Mouse (Mus musculus): ENCODE results near the gene Zfp287. TPM values are rescaled to one million over a fixed set of nuclear protein-coding genes. Genes with fewer than 3 reads are reported as not detected.
A peak's percentile ranks its signal among the peaks of the same experiment; 100 is the strongest.
"Not testable (repeated sequence)": the region's sequence is repeated elsewhere in the genome, so short reads cannot be mapped to it uniquely, and the experiment has no call there.

Zfp287 gene
- polyA plus RNA-seq (2012; ENCODE audit: insufficient read depth, insufficient read length, missing spikeins): 3.2 and 4.5 TPM in 2 replicates

DNA sequence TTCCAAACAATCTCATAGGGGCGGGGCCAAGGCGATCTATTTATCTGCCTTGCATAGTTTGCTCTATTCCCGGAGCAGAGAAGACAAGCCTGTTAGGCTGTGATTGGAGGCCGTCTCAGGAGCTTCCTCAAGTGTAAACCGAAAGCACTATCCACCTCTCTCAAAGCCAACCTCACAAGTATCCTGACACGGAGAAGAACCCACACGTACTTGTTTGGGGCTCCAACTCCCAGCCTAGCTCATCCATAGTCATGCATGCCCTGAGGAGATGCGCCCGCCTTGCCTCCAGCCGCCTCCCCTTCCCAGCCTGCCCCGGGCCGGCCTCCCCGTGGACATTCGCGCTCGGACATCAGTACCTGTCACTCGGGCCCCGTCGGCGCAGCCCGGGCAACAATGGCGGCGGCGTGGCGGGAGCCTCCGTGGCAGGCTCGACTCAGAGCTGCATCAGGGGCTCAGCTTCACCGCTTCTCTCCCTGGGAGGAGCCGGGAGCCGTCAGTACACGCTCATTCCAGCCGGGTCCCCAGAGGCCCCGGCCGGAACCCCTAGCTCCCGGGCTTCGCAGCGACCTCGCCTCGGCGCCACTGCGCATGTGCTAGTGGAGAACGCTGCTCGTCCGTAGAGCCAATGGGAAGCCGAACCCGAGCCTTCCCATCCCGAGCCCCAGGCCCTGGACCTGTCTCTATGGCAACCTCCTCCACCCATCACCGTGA is at the start of gene Zfp287:
Zfp287 (minus strand) TSS at position 595 of the 711 bp plus-strand sequence.
- Histone ChIP-seq H3K27ac (ENCODE audit: insufficient read depth, low read depth, low read length) (0 out of 2 replicates have a peak within 1 kb of the TSS, but pooled peaks have one; percentile 1), H3K4me1 (ENCODE audit: control insufficient read depth, insufficient read depth, low read length) (peaks cover 11% of the 10 kb centered on the region), H3K4me3 (ENCODE audit: insufficient read depth, low read length) (peak within 1 kb of the TSS; percentile 66)
- TF ChIP-seq CTCF (IDR thresholded peaks at IDR 0.05; ENCODE audit: low read depth, low read length) (no peak), POLR2A (IDR thresholded peaks at IDR 0.05; ENCODE audit: borderline replicate concordance, low read depth, low read length) (no peak)

DNA sequence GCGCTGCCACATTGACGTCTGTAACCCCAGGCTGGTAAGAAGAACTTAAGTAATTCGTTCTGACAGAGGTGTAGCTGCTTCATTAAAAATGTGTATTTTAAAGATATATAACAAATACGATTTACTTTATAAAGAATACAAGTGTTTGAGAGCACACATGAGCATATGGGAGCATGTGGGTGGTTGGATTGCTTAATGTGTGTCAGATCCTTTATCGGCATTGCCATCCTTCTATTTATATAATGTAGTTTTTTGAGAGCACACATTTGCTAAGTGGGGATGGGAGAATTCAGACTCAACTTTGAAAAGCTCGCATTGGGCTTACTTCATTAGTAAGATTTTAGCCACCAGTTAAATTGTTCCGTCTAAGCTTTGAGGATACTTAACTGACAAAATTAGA is 44.8 kb upstream of the Zfp287 start:
- no peak for TF ChIP-seq CTCF (IDR thresholded peaks at IDR 0.05; ENCODE audit: low read depth, low read length)
- TF ChIP-seq POLR2A (IDR thresholded peaks at IDR 0.05; ENCODE audit: borderline replicate concordance, low read depth, low read length): no peak
- Histone ChIP-seq H3K4me3 (ENCODE audit: insufficient read depth, low read length) (no peak overlapping the region), H3K27ac (ENCODE audit: insufficient read depth, low read depth, low read length) (no peak overlapping the region), H3K4me1 (ENCODE audit: control insufficient read depth, insufficient read depth, low read length) (no peaks in the 10 kb centered on the region)

DNA sequence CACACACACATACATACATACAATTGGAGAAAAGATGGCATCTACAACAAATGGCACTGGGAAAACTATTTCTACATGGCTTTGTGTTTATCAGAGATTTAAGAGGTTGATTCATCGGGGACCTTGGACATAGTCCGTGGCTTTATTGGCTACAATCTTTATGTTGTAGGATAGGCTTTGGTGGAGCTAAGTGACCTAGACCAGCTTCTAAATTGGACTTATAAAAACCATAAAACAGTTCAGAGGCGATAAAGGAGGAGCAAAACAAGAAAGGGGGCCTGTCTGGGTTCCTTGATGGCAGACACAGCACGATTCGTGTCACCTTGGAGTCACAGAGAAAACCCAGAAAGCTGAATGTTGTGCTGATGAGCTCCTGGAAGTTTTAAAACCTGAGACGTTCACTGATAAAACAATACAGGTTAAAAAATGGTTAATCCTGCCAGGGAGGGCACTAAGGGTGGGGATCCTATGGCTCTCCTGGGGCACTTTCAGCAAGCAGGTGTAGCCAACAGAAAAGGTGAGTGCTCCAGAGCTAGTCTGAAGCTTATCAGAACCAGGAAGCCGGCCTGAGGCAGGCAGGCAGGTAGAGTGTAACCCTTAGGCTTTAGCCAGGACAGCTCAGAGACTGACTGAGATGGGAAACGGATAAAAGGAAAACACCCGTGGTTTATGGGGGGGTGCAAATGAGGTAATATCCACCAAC is 29.2 kb upstream of the Zfp287 start:
- TF ChIP-seq CTCF (IDR thresholded peaks at IDR 0.05; ENCODE audit: low read depth, low read length) (no peak), POLR2A (IDR thresholded peaks at IDR 0.05; ENCODE audit: borderline replicate concordance, low read depth, low read length) (no peak)
- no peak overlapping the region for H3K27ac ChIP-seq (ENCODE audit: insufficient read depth, low read depth, low read length)
- H3K4me3 ChIP-seq (ENCODE audit: insufficient read depth, low read length): no peak overlapping the region
- H3K4me1 ChIP-seq (ENCODE audit: control insufficient read depth, insufficient read depth, low read length): peaks cover 4% of the 10 kb centered on the region; the same call in 1 of the 2 replicates

DNA sequence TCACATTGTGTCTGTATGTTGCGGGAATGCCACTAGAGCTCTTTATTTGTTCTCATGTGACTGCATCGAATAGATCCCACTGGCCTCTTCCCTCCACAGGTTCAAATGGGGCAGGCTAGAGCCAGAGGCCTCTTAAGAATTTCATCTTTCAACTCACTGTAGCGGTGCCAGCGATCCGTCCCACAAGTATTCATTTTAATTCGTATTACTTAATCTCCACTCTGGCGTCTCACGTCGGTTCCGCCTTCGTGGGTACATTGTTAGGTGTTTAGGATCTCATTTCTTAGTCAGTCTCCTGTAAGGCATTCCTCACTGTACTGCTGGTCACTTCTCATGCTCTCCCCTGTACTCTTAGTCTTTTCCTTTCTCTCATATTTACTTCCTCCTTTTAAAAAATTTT is 26.8 kb upstream of the Zfp287 start:
- TF ChIP-seq CTCF (IDR thresholded peaks at IDR 0.05; ENCODE audit: low read depth, low read length): no peak
- no peak for TF ChIP-seq POLR2A (IDR thresholded peaks at IDR 0.05; ENCODE audit: borderline replicate concordance, low read depth, low read length)
- Histone ChIP-seq H3K4me1 (ENCODE audit: control insufficient read depth, insufficient read depth, low read length) (peaks cover 4% of the 10 kb centered on the region; the same call in 1 of the 2 replicates), H3K27ac (ENCODE audit: insufficient read depth, low read depth, low read length) (no peak overlapping the region), H3K4me3 (ENCODE audit: insufficient read depth, low read length) (no peak overlapping the region)

DNA sequence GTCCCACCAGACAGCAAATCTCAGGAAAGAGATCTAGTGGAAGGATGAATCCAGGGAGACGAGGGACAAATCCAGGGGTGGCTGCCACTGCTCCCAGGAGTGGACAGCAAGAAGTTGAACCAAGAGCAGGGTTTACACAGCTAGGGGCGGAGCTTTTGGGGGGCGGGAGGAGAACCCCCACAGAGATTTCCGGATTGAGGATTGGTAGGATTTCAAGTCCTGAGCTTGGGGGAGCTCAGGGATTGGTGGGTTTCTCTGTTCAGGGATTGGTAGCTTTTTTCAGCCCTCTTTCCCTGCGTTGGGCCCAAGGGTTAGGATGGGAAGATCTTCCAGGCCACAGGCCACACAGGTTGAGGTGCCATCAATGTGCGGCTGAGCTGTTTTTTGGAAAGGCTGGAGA is 26.2 kb upstream of the Zfp287 start:
- H3K4me1 ChIP-seq (ENCODE audit: control insufficient read depth, insufficient read depth, low read length): peaks cover 4% of the 10 kb centered on the region; the same call in 1 of the 2 replicates
- TF ChIP-seq CTCF (IDR thresholded peaks at IDR 0.05; ENCODE audit: low read depth, low read length) (no peak), POLR2A (IDR thresholded peaks at IDR 0.05; ENCODE audit: borderline replicate concordance, low read depth, low read length) (no peak)
- H3K27ac ChIP-seq (ENCODE audit: insufficient read depth, low read depth, low read length): no peak overlapping the region
- no peak overlapping the region for H3K4me3 ChIP-seq (ENCODE audit: insufficient read depth, low read length)

DNA sequence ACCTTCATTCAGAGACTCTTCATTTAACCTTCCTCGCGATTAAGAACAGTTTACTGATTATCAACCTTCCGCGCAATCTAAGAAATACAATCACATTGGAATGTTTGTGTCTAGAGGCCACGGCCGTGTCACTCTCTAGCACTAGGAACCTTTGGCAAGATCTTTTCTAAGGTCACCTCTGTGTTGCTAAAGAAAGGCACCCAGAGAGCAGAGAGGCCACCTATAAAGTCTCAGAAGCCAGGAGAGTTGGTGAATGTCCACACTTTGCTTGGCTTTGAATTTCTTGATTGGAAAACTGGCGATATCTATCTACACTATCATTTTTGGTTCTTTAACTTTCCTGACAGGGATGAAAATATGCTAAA is 25.4 kb upstream of the Zfp287 start:
- H3K4me1 ChIP-seq (ENCODE audit: control insufficient read depth, insufficient read depth, low read length): peaks cover 4% of the 10 kb centered on the region; the same call in 1 of the 2 replicates
- H3K27ac ChIP-seq (ENCODE audit: insufficient read depth, low read depth, low read length): no peak overlapping the region
- no peak overlapping the region for H3K4me3 ChIP-seq (ENCODE audit: insufficient read depth, low read length)
- TF ChIP-seq CTCF (IDR thresholded peaks at IDR 0.05; ENCODE audit: low read depth, low read length) (no peak), POLR2A (IDR thresholded peaks at IDR 0.05; ENCODE audit: borderline replicate concordance, low read depth, low read length) (no peak)

DNA sequence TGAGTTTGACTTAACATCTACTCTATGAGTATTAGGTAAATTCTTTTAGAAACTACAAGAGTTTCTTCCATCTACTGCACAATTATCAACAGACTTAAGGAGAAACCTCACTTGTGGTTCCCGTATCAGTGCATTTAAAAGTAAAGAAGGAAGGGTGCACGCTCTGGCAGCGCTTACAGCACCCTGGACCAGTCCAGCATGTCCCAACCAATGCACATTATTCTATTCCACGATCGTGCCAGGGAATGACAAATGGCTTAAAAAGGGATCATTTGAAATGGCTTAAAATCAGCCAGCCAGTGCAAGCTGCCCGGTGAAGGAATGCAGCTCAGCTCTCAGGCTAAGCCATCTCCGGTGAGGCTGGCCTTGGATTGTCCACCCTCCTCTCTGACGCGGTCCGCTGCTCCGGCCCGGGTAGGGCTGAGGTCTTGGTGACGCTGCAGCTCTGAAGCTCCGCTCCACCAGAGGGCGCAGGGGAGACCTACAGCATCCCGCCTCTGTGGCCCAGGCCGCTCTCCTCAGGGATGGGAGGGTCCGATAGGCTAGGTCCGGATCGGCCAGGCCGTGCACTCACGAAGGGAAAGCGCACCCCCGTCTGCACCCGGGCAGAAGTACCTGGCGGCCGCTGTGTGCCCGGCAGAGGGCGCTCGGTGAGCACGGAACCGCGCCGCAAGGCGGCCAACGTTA is 24.9 kb upstream of the Zfp287 start:
- H3K4me1 ChIP-seq (ENCODE audit: control insufficient read depth, insufficient read depth, low read length): no peaks in the 10 kb centered on the region
- peak; percentile 100 for TF ChIP-seq CTCF (IDR thresholded peaks at IDR 0.05; ENCODE audit: low read depth, low read length)
- TF ChIP-seq POLR2A (IDR thresholded peaks at IDR 0.05; ENCODE audit: borderline replicate concordance, low read depth, low read length): no peak
- H3K4me3 ChIP-seq (ENCODE audit: insufficient read depth, low read length): peak overlapping the region; percentile 45
- no peak overlapping the region for H3K27ac ChIP-seq (ENCODE audit: insufficient read depth, low read depth, low read length)

DNA sequence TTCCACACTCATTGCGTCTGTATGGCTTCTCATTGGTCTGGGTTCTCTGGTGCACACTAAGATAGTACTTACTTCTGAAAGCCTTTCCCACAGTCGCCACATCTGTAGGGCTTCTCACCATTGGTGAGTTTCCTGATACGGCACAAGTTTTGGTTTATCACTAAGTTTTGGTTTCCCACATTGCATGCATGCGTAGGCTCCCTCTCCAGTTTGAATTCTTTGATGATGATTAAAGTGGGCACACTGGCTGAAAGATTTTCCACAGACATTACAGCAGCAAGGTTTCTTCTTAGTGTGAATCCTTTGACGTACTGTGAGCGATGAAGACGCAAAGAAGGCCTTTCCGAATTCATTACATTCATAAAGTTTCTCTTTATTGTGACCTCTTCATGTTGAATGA is 21.1 kb upstream of the Zfp287 start, which contains the start of gene Gm10428:
Gm10428 (plus strand) TSS at position 321 of the 400 bp plus-strand sequence.
- Histone ChIP-seq H3K4me1 (ENCODE audit: control insufficient read depth, insufficient read depth, low read length) (peaks cover 7% of the 10 kb centered on the region), H3K27ac (ENCODE audit: insufficient read depth, low read depth, low read length) (no peak within 1 kb of the TSS), H3K4me3 (ENCODE audit: insufficient read depth, low read length) (no peak within 1 kb of the TSS)
- TF ChIP-seq CTCF (IDR thresholded peaks at IDR 0.05; ENCODE audit: low read depth, low read length) (no peak), POLR2A (IDR thresholded peaks at IDR 0.05; ENCODE audit: borderline replicate concordance, low read depth, low read length) (no peak)

DNA sequence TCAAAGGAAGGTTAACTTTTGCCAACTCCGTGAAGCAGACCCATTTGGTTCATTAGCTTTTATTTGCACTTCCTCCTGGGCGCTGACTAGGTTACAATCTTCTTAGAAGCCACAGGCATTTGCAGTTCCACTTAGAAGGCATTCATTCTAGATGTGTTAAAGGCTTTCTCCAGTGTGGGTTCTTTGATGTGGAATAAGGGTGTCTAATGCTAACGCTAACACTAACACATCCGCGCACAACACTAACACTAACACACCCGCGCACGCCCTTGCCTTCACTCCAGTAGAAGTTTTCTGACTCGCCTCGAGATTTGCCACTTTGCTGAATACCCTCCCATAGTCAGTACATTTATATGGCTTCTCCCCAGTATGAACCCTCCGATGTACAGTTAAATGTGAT is 20.5 kb upstream of the Zfp287 start:
- no peak overlapping the region for H3K27ac ChIP-seq (ENCODE audit: insufficient read depth, low read depth, low read length)
- H3K4me1 ChIP-seq (ENCODE audit: control insufficient read depth, insufficient read depth, low read length): peaks cover 7% of the 10 kb centered on the region
- no peak overlapping the region for H3K4me3 ChIP-seq (ENCODE audit: insufficient read depth, low read length)
- TF ChIP-seq POLR2A (IDR thresholded peaks at IDR 0.05; ENCODE audit: borderline replicate concordance, low read depth, low read length) (no peak), CTCF (IDR thresholded peaks at IDR 0.05; ENCODE audit: low read depth, low read length) (no peak)

DNA sequence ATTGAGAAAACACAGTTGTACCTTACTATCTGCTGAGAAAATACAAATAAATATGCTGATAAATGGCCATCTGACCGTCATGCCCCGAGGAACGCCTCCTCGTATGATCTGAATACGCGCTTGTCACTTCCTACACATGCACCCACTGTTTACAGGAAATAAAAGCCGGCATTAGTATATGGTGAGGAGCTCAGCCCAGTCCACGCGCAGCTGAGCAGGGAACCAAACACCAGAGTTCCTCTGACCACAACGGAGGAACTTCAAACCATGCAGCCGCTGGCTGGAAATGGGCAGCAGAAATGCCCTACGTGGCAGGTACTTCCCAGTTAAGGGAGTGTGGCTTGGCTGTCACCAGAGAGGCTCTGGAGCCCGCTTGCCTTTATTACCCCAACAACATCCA is 17.7 kb upstream of the Zfp287 start:
- H3K27ac ChIP-seq (ENCODE audit: insufficient read depth, low read depth, low read length); H3K4me3 ChIP-seq (ENCODE audit: insufficient read depth, low read length); H3K4me1 ChIP-seq (ENCODE audit: control insufficient read depth, insufficient read depth, low read length): not testable (repeated sequence)

Data from bone marrow macrophage, adult 2 months (primary cell).